Mouse (Mus musculus) Patski (cell line): Measurements from ENCODE around the gene Gm45062. TPM values are rescaled to one million over a fixed set of nuclear protein-coding genes. Genes with fewer than 3 reads are reported as not detected.

Source experiments
- ATAC-seq: fragments of 100-300 bp; one replicate; pipeline ENCODE4 v1.8.0; 2021
- CTCF ChIA-PET: fragments of 350-600 bp; sonication (Branson Sonifier 250); formaldehyde crosslinking; loops from one replicate; lab custom pipeline; 2022; ENCODE audit warnings: inconsistent platforms; lab: Charles Lee
- POLR2A ChIA-PET: fragments of 350-600 bp; sonication (Branson Sonifier 250); formaldehyde crosslinking; loops from one replicate; lab custom pipeline; 2022; ENCODE audit warnings: antibody characterized with exemption, inconsistent platforms; lab: Charles Lee
- DNase-seq: peaks from one replicate; pipeline ENCODE4 v3.0.0-alpha.2; 2011; ENCODE audit warnings: low read depth, low spot score
- H3K27me3 ChIP-seq: fragments of 371-371 bp; one replicate; pipeline ENCODE4 v1.5.1; 2021
- CTCF ChIP-seq: fragments of 100-300 bp; IDR thresholded peaks from one replicate; pipeline ENCODE4 v1.5.1; 2021
- in situ Hi-C: fragments of 300-500 bp; cut with MboI; formaldehyde crosslinking; loops from 3 replicates; pipeline ENCODE4 v1.11.1; 2018; ENCODE audit warnings: low pct_unique_long_range_greater_than_20kb, mixed read lengths
- polyA plus RNA-seq: library from polyadenylated mRNA; unstranded; gene quantifications from one replicate; pipeline ENCODE4 v1.2.3, GENCODE M21; 2021

Gm45062 gene
- polyA plus RNA-seq, 1 experiment from 2014 or later, result 3.9 TPM

DNA sequence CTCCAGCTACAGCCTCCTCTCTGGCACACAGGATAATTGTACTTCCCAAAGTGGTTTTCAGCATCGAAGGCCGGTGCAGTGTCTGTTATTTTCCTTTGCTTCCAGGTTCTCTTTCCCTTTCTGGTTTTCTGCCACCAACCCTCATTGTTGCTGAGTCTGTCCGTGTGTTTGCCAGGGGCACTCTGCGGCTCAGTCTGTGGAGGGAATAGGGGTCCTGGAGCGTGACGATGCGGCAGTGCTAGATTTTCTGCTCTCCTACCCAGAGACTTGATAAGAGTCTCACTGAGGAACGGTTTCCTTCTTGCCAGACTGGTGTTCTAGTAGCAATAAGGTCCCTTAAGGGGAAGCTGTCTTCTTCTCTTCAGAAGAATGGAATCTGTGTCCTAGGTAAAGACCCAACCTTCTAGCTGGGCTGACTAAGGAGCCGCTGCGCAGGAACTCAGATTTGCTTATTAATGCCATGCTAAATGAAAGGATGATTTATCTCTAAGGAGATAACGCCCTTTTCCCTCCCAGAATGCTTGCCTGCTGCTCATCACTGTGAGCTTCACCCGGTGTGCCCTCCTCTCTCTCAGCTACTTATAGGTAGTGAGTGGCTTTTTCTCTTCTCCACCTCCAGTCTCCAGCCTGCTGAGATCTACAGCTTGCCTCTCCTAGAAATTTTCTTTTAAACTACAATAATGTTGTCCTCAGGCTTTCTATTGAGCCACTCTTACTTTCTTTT lies 104.9 kb downstream of the Gm45062 start:
- ATAC-seq (no peak), DNase-seq (no peak)
- in situ Hi-C loops, result no loop called here
- no peak for TF ChIP-seq CTCF
- ChIA-PET CTCF (interaction anchor here (1.6 kb wide), 1 partner anchor 10 kb away, joined by 4 read pairs; no protein-coding TSS in a partner anchor), POLR2A (no interaction called here)
- H3K27me3 ChIP-seq, result no peaks in the 10 kb centered on the region

DNA sequence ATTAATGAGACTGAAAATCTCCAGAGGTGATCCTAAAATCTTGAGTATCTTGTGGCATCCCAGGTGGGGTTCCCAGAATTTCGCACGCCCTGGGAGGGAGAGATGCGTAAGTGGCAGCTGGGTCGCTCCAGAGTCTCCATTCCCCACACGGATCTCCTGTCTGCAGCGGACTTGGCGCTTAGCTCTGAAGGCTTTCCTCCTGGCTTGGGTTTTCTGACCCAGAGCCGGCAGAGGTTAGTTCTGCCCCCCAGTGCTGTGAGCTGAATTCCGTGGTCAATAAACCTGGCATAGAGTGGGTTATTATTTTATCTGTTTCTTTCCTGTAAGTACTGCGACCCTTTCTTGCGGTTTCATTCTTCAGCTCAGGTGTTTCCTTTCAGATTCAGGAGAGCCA lies 105.5 kb downstream of the Gm45062 start:
- CTCF ChIA-PET, result no interaction called here
- TF ChIP-seq CTCF, result no peak
- no peak for ATAC-seq

DNA sequence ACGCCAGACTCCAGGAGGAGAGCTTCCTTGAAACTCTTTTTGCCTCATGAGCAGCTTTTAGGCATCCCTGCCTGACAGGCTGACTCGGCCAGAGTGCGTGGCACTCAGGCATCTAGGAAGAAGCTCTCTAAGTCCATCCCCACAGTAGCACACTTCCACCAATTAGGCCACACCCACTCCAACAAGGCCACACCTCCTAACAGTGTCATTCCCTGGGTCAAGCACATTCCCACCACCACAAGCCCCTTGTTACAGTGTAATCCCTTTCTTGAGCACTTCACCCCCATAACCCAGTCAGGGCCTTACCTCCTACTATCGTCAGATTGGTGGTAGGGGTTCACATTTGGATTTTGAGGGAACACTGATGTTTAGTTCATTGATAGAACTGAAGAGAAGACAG lies 108.4 kb downstream of the Gm45062 start:
- ATAC-seq (no peak), DNase-seq (no peak)
- H3K27me3 ChIP-seq, result no peaks in the 10 kb centered on the region
- CTCF ChIA-PET, result interaction anchor here (1.1 kb wide), 1 partner anchor 13 kb away, joined by 3 read pairs; no protein-coding TSS in a partner anchor
- POLR2A ChIA-PET, result no interaction called here
- TF ChIP-seq CTCF, result no peak
- in situ Hi-C loops, result no loop called here

More for the DNA sequence above, 105.5 kb downstream of the Gm45062 start:
- in situ Hi-C loops, result no loop called here
- H3K27me3 ChIP-seq, result no peaks in the 10 kb centered on the region
- POLR2A ChIA-PET, result no interaction called here
- no peak for DNase-seq

DNA sequence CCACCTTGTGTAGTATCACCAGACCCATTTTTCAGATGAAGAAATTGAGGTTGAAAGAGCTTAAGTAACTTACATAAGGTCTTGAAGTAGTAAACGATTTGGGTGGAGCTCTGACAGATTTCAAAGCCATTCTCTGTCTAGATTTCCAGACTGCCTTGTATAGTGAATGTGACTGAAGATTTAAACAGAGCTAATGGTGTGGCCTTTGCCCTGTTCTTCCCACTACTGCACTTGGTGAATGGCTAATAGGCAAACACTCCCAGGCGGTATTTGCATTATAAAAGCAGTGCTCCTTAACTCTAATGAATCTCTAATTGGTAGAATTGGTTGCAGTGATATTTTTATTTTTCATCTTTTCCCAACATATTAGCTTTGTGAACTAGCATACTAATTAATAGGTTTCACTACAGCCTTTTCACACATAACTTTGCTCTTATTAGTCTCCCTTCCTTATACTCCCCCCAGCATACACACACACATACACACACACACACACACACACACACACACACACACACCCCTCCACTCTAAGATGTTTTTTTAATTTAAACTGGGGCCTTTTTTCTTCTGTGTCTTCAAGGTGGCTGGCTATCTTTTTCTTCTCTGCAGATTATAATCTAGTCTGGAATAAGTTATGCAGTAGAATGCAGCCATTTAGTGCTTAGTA lies 109.1 kb downstream of the Gm45062 start:
- ChIA-PET POLR2A (no interaction called here), CTCF (no interaction called here)
- DNase-seq (no peak), ATAC-seq (no peak)
- H3K27me3 ChIP-seq, result no peaks in the 10 kb centered on the region
- TF ChIP-seq CTCF, result no peak
- in situ Hi-C loops, result no loop called here

DNA sequence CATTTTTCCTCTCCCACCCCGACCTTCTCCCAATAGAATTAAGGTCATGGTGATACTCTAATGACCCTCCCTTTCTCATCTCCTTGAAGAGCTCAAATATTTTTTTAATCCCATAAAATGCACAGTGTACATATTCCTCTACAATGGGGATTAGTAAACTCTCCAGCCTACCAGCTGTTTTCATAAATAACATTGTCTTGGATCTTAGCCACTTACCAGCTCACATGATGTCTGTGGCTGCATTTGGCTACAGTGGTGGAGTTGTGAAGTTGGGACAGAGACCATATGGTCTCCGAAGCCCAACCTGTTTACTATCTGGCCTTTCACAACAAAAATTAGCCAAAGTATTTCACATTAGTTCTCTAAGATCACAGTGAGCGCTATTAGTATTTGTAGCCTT lies 111.4 kb downstream of the Gm45062 start:
- no peak for TF ChIP-seq CTCF
- H3K27me3 ChIP-seq, result no peaks in the 10 kb centered on the region
- in situ Hi-C loops, result no loop called here
- ATAC-seq (no peak), DNase-seq (no peak)
- POLR2A ChIA-PET, result no interaction called here
- CTCF ChIA-PET, result interaction anchor here (1.0 to 2.7 kb wide), 2 partner anchors 10 to 11 kb away, joined by 3 to 10 read pairs; no protein-coding TSS in a partner anchor

DNA sequence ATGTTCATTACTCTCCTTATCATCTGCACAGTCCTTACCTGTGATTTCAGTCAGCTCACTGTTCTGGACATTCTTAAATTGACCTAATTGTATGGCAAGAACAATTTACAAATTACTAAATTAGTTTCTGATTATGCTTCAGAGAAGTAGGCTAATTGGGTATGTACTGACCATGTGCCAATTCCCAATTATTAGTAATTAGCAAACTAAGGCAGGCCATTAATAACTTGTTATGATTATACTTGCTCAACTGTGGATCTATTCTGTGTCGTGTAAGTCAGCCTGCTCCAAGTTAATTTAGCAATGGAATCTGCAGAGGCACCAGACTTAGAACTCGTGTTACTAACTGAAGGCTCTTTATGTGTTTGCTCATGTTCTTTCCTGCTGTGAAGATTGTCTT lies 113.8 kb downstream of the Gm45062 start:
- ATAC-seq (no peak), DNase-seq (no peak)
- in situ Hi-C loops, result no loop called here
- TF ChIP-seq CTCF, result no peak
- no peaks in the 10 kb centered on the region for H3K27me3 ChIP-seq
- ChIA-PET CTCF (no interaction called here), POLR2A (no interaction called here)

DNA sequence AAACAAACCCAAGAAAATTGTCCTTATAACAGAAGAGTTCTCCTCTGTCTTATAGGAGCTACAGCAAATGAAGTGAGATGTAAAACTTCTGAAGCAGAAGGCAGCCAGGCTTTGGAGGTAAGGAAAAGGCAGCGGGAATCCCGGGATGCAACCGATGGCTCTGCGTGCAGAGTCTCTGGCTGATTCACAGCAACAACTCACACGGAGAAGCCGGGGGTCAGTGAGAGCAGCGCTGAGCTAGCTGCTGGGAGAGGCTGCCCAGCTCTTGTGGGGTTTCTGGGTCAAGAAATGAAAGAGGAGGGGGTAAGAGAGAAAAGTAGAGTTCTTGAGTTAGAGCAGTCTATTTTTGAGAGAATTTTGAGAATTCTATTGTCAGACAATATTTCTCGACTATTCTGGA lies 114.6 kb downstream of the Gm45062 start:
- no peaks in the 10 kb centered on the region for H3K27me3 ChIP-seq
- CTCF ChIA-PET, result no interaction called here
- no peak for TF ChIP-seq CTCF
- POLR2A ChIA-PET, result no interaction called here
- no peak for ATAC-seq
- in situ Hi-C loops, result no loop called here
- no peak for DNase-seq

DNA sequence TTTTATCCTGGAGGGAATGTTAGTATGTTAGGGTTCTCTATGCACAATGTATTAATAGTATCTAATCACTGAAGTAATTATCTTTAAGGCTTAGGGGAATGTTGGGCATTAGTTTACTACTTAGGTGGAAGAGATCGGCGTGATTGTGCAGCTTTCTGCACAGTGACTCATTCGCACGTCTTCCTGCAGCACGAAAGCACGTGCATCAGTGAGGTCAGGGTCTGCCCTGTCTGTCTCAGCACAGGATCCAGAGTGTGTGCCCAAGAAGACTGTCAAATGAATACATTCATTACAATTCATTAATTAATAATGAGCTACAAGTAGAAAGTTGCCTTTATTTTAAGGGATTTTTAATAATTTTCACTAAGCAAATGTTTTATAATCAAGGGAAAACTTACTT lies 115.0 kb downstream of the Gm45062 start:
- no peak for TF ChIP-seq CTCF
- POLR2A ChIA-PET, result no interaction called here
- in situ Hi-C loops, result no loop called here
- DNase-seq, result no peak
- CTCF ChIA-PET, result no interaction called here
- no peaks in the 10 kb centered on the region for H3K27me3 ChIP-seq
- ATAC-seq, result no peak

DNA sequence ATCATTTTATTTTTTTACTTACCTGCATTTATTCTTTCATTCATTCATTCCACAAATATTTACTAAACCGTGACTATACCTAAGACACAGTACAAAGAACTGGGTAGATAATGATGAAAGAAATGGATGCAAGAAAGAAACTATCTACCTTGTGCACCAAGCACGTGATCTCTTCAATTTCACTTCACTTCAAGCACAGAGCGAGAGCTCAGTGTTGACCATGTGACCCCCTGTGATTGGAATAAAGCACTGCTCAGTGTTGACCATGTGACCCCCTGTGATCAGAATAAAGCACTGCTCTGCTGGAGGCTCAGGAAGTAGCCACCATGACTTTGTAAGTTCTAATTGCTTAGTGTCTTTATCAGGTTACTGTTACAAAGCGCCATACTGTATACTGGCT lies 115.5 kb downstream of the Gm45062 start:
- in situ Hi-C loops, result no loop called here
- no peak for TF ChIP-seq CTCF
- DNase-seq (no peak), ATAC-seq (no peak)
- ChIA-PET POLR2A (no interaction called here), CTCF (no interaction called here)
- H3K27me3 ChIP-seq, result no peaks in the 10 kb centered on the region

DNA sequence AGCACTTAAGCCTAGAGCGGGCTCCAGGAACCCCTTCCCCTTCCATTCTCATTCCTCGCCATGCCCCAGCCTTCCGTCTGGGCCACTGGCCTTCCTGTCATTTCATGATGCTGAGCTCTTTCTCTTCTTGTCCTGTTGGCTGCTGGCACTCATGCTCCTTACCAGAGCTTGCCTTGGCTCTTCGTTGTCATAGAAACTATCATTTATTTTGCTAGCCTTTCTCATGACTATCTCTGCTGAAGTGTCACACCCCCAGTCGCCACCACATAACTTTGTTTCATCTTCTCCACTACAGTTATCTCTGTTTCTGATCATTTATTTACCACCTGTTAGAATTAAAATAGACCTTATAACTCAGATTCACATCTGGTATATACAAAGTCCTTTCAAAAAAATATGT lies 117.1 kb downstream of the Gm45062 start:
- CTCF ChIA-PET, result no interaction called here
- TF ChIP-seq CTCF, result no peak
- POLR2A ChIA-PET, result no interaction called here
- in situ Hi-C loops, result no loop called here
- H3K27me3 ChIP-seq, result no peaks in the 10 kb centered on the region
- ATAC-seq (no peak), DNase-seq (no peak)

DNA sequence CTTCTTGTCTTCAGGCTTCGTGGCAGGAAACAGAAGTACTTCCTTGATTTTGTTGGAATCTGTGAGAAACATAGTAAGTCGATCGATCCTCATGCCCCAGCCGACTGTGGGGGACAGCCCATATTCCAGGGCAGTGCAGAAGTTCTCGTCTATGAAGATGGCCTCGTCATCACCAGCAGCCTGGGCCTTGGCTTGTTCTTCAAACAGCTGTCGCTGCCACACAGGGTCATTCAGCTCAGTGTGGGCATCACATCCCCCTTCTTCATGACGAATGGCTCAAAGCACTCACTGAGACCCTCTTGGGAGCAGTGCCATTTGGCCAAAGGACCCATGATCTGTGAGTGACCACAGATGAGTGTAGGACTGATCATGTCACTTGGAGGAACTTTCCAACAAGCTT lies 118.4 kb downstream of the Gm45062 start:
- DNase-seq, result no peak
- in situ Hi-C loops, result no loop called here

More for the DNA sequence above, 118.4 kb downstream of the Gm45062 start:
- no peak for TF ChIP-seq CTCF
- H3K27me3 ChIP-seq, result no peaks in the 10 kb centered on the region
- POLR2A ChIA-PET, result no interaction called here
- ATAC-seq, result no peak
- CTCF ChIA-PET, result interaction anchor here (1.0 kb wide), 1 partner anchor 182 kb away, joined by 3 read pairs; no protein-coding TSS in a partner anchor
